Mouse (Mus musculus) stomach, postnatal 0 days (tissue): ENCODE results near the gene Robo4. TPM values are rescaled to one million over a fixed set of nuclear protein-coding genes. Genes with fewer than 3 reads are reported as not detected.

Source experiments
- ATAC-seq: fragments of 200-750 bp; cut with Nextera tagmentation; 2 replicates; pipeline ENCODE4 v1.8.0; 2017; ENCODE audit not compliant: low FRiP score, low TSS enrichment
- DNase-seq: peaks from one replicate; pipeline ENCODE4 v3.0.0-alpha.2; 2016; ENCODE audit warnings: low spot score
- H3K27ac ChIP-seq: fragments of 300-500 bp; sonication (generic); replicated peaks from 2 replicates; pipeline ENCODE4 v1.5.1; 2014; ENCODE audit warnings: mild to moderate bottlenecking, control low read depth
- H3K27me3 ChIP-seq: fragments of 300-500 bp; sonication (generic); 2 replicates; pipeline ENCODE4 v1.6.1; 2014; ENCODE audit warnings: low read length; ENCODE audit not compliant: control insufficient read depth, insufficient read depth
- H3K36me3 ChIP-seq: fragments of 300-500 bp; sonication (generic); 2 replicates; pipeline ENCODE4 v1.6.1; 2014; ENCODE audit warnings: low read length, mixed read lengths; ENCODE audit not compliant: control insufficient read depth, insufficient read depth
- H3K4me1 ChIP-seq: fragments of 300-500 bp; sonication (generic); replicated peaks from 2 replicates; pipeline ENCODE4 v1.6.1; 2014; ENCODE audit warnings: antibody characterized with exemption; ENCODE audit not compliant: control insufficient read depth, insufficient read depth
- H3K4me2 ChIP-seq: fragments of 300-500 bp; sonication (generic); replicated peaks from 2 replicates; pipeline ENCODE4 v1.6.1; 2014; ENCODE audit warnings: low read depth, mild to moderate bottlenecking, control low read depth, moderate library complexity
- H3K4me3 ChIP-seq: fragments of 300-500 bp; sonication (generic); 2 replicates; pipeline ENCODE4 v1.5.1; 2014; ENCODE audit warnings: low read depth, low read length, control low read depth
- H3K9ac ChIP-seq: fragments of 300-500 bp; sonication (generic); 2 replicates; pipeline ENCODE4 v1.6.1; 2014; ENCODE audit warnings: mild to moderate bottlenecking, low read length, control low read depth, mixed read lengths
- H3K9me3 ChIP-seq: fragments of 300-500 bp; sonication (generic); 2 replicates; pipeline ENCODE4 v1.6.1; 2016; ENCODE audit warnings: low read length; ENCODE audit not compliant: control insufficient read depth
- CTCF ChIP-seq: IDR thresholded peaks from 2 replicates; pipeline ENCODE4 v1.5.1; 2016; ENCODE audit warnings: antibody characterized with exemption, low read depth, mild to moderate bottlenecking, moderate library complexity
- EP300 ChIP-seq: optimal IDR thresholded peaks from 2 replicates; pipeline ENCODE3; 2016; ENCODE audit warnings: antibody characterized with exemption
- WGBS: fragments of 180-500 bp; shearing (Covaris S2); extraction: QIAGEN DNeasy Blood & Tissue Kit; methylation state at CpG from one replicate; pipeline ENCODE4 v1.1.7; 2014; 5-methylcytosine and 5-hydroxymethylcytosine counted together
- polyA plus RNA-seq: library from polyadenylated mRNA; unstranded; fragments of >200 nt; fragmentation: Nextera tagmentation; extraction: Ambion mirVana; gene quantifications from 2 replicates; pipeline ENCODE4 v1.2.1, GENCODE M21; 2015

The Robo4 gene
- polyA plus RNA-seq, 1 experiment from 2014 or later, result 4.4 TPM

- ATAC-seq (peak; percentile 59; the same call in 1 of the 2 replicates), DNase-seq (no peak)
- 69% methylated on average over 8 of the region's 8 CpGs for WGBS
- H3K36me3 ChIP-seq, result no peaks in the 10 kb centered on the region
- no peaks in the 10 kb centered on the region for H3K4me1 ChIP-seq
- H3K4me3 ChIP-seq, result no peak overlapping the region
- H3K9me3 ChIP-seq, result no peaks in the 10 kb centered on the region
- TF ChIP-seq EP300 (no peak), CTCF (peak; percentile 29; the same call in 1 of the 2 replicates)
- no peak overlapping the region for H3K27ac ChIP-seq
- H3K27me3 ChIP-seq, result no peaks in the 10 kb centered on the region
- H3K4me2 ChIP-seq, result no peak overlapping the region
- H3K9ac ChIP-seq, result no peak overlapping the region
These were observed 32.8 kb upstream of the Robo4 start for GRCm38 (mm10) chr9:37368860-37369259.

- no peak for ATAC-seq
- H3K9ac ChIP-seq, result no peak overlapping the region
- WGBS, result 71% methylated on average over 7 of the region's 7 CpGs
- TF ChIP-seq CTCF, result no peak
- no peak for TF ChIP-seq EP300
- H3K27ac ChIP-seq, result no peak overlapping the region
- no peaks in the 10 kb centered on the region for H3K36me3 ChIP-seq
- no peaks in the 10 kb centered on the region for H3K9me3 ChIP-seq
- H3K4me3 ChIP-seq, result no peak overlapping the region
- H3K4me2 ChIP-seq, result no peak overlapping the region
- H3K4me1 ChIP-seq, result no peaks in the 10 kb centered on the region
- DNase-seq, result no peak
- H3K27me3 ChIP-seq, result no peaks in the 10 kb centered on the region
These were observed 30.4 kb upstream of the Robo4 start for GRCm38 (mm10) chr9:37371232-37371801.

GRCm38 (mm10) chr9:37375718-37376117 is 26.0 kb upstream of the Robo4 start:
- DNase-seq, result no peak
- no peak overlapping the region for H3K9ac ChIP-seq

GRCm38 (mm10) chr9:37383161-37383560 is 18.5 kb upstream of the Robo4 start:
- WGBS, result 92% methylated on average over 6 of the region's 6 CpGs
- Histone ChIP-seq H3K27me3 (no peaks in the 10 kb centered on the region), H3K4me2 (no peak overlapping the region), H3K9ac (no peak overlapping the region), H3K36me3 (no peaks in the 10 kb centered on the region), H3K9me3 (no peaks in the 10 kb centered on the region), H3K27ac (no peak overlapping the region), H3K4me1 (no peaks in the 10 kb centered on the region), H3K4me3 (no peak overlapping the region)
- ATAC-seq (no peak), DNase-seq (no peak)
- TF ChIP-seq CTCF (no peak), EP300 (no peak)

More at GRCm38 (mm10) chr9:37375718-37376117, 26.0 kb upstream of the Robo4 start:
- WGBS, result 86% methylated on average over 5 of the region's 5 CpGs
- H3K9me3 ChIP-seq, result no peaks in the 10 kb centered on the region
- no peaks in the 10 kb centered on the region for H3K36me3 ChIP-seq
- TF ChIP-seq EP300 (no peak), CTCF (no peak)
- H3K27ac ChIP-seq, result no peak overlapping the region
- no peaks in the 10 kb centered on the region for H3K4me1 ChIP-seq
- no peaks in the 10 kb centered on the region for H3K27me3 ChIP-seq
- no peak overlapping the region for H3K4me2 ChIP-seq
- no peak for ATAC-seq
- H3K4me3 ChIP-seq, result no peak overlapping the region

GRCm38 (mm10) chr9:37384284-37385182 is 17.2 kb upstream of the Robo4 start:
- ATAC-seq, result peak; percentile 75
- Histone ChIP-seq H3K9me3 (no peaks in the 10 kb centered on the region), H3K36me3 (no peaks in the 10 kb centered on the region), H3K4me2 (peak overlapping the region; percentile 75), H3K4me3 (peak overlapping the region; percentile 40), H3K4me1 (no peaks in the 10 kb centered on the region), H3K9ac (peak overlapping the region; percentile 61), H3K27me3 (no peaks in the 10 kb centered on the region), H3K27ac (no peak overlapping the region)
- TF ChIP-seq CTCF (peak; percentile 62), EP300 (no peak)
- peak; percentile 68 for DNase-seq
- WGBS, result 7% methylated on average over 45 of the region's 54 CpGs

GRCm38 (mm10) chr9:37390891-37391290 is 10.8 kb upstream of the Robo4 start:
- H3K36me3 ChIP-seq, result no peaks in the 10 kb centered on the region

More at GRCm38 (mm10) chr9:37390891-37391290, 10.8 kb upstream of the Robo4 start:
- WGBS, result 45% methylated on average over 2 of the region's 2 CpGs
- H3K27ac ChIP-seq, result no peak overlapping the region
- H3K4me1 ChIP-seq, result no peaks in the 10 kb centered on the region
- no peak for ATAC-seq
- H3K9ac ChIP-seq, result no peak overlapping the region
- no peaks in the 10 kb centered on the region for H3K9me3 ChIP-seq
- H3K4me3 ChIP-seq, result no peak overlapping the region
- TF ChIP-seq CTCF (no peak), EP300 (no peak)
- no peak for DNase-seq
- H3K27me3 ChIP-seq, result no peaks in the 10 kb centered on the region
- no peak overlapping the region for H3K4me2 ChIP-seq
